Mouse (Mus musculus): Measurements from ENCODE around the gene Aox2. TPM values are rescaled to one million over a fixed set of nuclear protein-coding genes. Genes with fewer than 3 reads are reported as not detected.

Aox2 gene
- total and polyA plus RNA-seq, 3 experiments = 0.04 to 0.08 TPM; not detected in 1

- Histone ChIP-seq H3K36me3 (ENCODE audit: control insufficient read depth in 1 of 2, insufficient read depth in 2 of 2, low read length in 2 of 2) (peaks cover 0 to 32% of the 10 kb centered on the region in 2 experiments; a peak in 2 of 4 replicates), H3K9me3 (replicated peaks; ENCODE audit: insufficient read depth, low read length) (no peaks in the 10 kb centered on the region), H3K79me2 (ENCODE audit: control insufficient read depth, insufficient read depth, low read length, poor library complexity) (no peaks in the 10 kb centered on the region), H3K27me3 (ENCODE audit: control insufficient read depth in 1 of 2, insufficient read depth in 2 of 2, low read length in 2 of 2) (no peaks in the 10 kb centered on the region), H3K4me1 (ENCODE audit: control insufficient read depth in 1 of 2, insufficient read depth in 2 of 2, low read length in 2 of 2) (no peaks in the 10 kb centered on the region), H3K9ac (ENCODE audit: control insufficient read depth, low read depth, low read length, poor library complexity, severe bottlenecking) (no peak overlapping the region), H3K27ac (ENCODE audit: control insufficient read depth, low read depth, low read length) (no peak overlapping the region), H3K4me3 (ENCODE audit: control insufficient read depth in 1 of 2, insufficient read depth in 1 of 2, low read depth in 2 of 2, low read length in 2 of 2) (no peak overlapping the region)
- TF ChIP-seq UBTF (IDR thresholded peaks at IDR 0.05; ENCODE audit: borderline replicate concordance, insufficient read depth, low read depth, low read length) (no peak), ZNF384 (IDR thresholded peaks at IDR 0.05; ENCODE audit: low read depth, low read length) (no peak), NELFE (IDR thresholded peaks at IDR 0.05; ENCODE audit: low read depth, low read length) (no peak), CHD1 (IDR thresholded peaks at IDR 0.05; ENCODE audit: low read depth, low read length) (no peak), NRF1 (IDR thresholded peaks at IDR 0.05; ENCODE audit: insufficient read depth, low read depth, low read length, poor library complexity, severe bottlenecking) (no peak), MYB (IDR thresholded peaks at IDR 0.05; ENCODE audit: low read depth, low read length) (no peak), ETS1 (IDR thresholded peaks at IDR 0.05; ENCODE audit: low read depth, low read length) (no peak), TAL1 (IDR thresholded peaks at IDR 0.05; ENCODE audit: low read length) (no peak), ZMIZ1 (IDR thresholded peaks at IDR 0.05; ENCODE audit: low read depth, low read length) (no peak), RAD21 (IDR thresholded peaks at IDR 0.05; ENCODE audit: low read depth, low read length) (no peak)
- no peak for DNase-seq (ENCODE audit: low read depth, low spot score)
Measured at GRCm38 (mm10) chr1:58410198-58410588, 132.1 kb downstream of the Aox2 start.

DNA sequence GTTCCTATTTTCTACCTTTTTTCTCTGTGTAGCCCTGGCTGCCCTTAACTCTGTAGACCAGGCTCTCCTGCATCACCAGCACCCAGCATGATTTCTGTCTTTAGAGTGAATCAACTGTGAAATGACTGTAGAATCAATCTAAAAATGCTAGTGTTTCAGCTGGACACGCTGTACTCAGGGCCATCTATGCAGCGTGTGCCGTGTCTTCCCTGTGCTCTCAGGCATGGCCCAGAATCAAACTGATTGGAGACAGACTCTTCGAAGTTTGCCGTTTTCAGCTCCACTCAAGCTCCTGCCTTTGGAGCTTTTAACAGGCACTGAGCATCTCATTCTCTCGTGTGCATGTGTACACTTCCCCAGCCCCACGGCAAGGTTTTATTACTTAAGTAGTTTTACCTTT lies 132.7 kb downstream of the Aox2 start:
- Histone ChIP-seq H3K27ac (ENCODE audit: control insufficient read depth, low read depth, low read length) (no peak overlapping the region), H3K4me3 (ENCODE audit: control insufficient read depth in 1 of 2, insufficient read depth in 1 of 2, low read depth in 2 of 2, low read length in 2 of 2) (no peak overlapping the region)

DNA sequence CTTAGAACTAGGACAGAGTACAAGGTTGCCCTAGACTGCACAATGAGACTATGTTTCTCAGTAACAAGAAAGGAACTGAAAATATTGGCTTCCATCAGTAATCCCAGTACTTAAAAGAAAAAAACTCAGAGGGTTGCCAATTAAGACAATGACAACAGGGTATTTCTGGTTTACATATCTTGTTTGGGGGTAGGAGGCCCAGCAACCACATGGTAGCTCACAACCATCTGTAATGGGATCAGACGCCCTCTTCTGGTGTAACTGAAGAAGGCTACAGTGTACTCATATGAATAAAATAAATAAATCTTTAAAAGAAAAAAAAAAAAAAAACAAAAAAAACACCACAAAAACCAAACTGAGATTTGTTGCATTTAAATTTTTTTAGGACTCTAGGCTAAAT lies 137.3 kb downstream of the Aox2 start:
- Histone ChIP-seq H3K36me3 (ENCODE audit: control insufficient read depth in 1 of 2, insufficient read depth in 2 of 2, low read length in 2 of 2) (peaks cover 8 to 70% of the 10 kb centered on the region in 2 experiments), H3K79me2 (ENCODE audit: control insufficient read depth, insufficient read depth, low read length, poor library complexity) (peaks cover 8% of the 10 kb centered on the region; the same call in 1 of the 2 replicates), H3K4me1 (ENCODE audit: control insufficient read depth in 1 of 2, insufficient read depth in 2 of 2, low read length in 2 of 2) (no peaks in the 10 kb centered on the region), H3K9me3 (replicated peaks; ENCODE audit: insufficient read depth, low read length) (no peaks in the 10 kb centered on the region), H3K4me3 (ENCODE audit: control insufficient read depth in 1 of 2, insufficient read depth in 1 of 2, low read depth in 2 of 2, low read length in 2 of 2) (no peak overlapping the region), H3K27me3 (ENCODE audit: control insufficient read depth in 1 of 2, insufficient read depth in 2 of 2, low read length in 2 of 2) (no peaks in the 10 kb centered on the region), H3K27ac (ENCODE audit: control insufficient read depth, low read depth, low read length) (no peak overlapping the region), H3K9ac (ENCODE audit: control insufficient read depth, low read depth, low read length, poor library complexity, severe bottlenecking) (no peak overlapping the region)
- no peak for DNase-seq (ENCODE audit: low read depth, low spot score)
- no peak for TF ChIP-seq BHLHE40 (IDR thresholded peaks at IDR 0.05; ENCODE audit: borderline replicate concordance, low read depth, low read length)
- TF ChIP-seq CTCF (IDR thresholded peaks at IDR 0.05 in 2 of 3, conservative IDR thresholded peaks at IDR 0.05 in 1 of 3; ENCODE audit: control insufficient read depth in 1 of 3, insufficient read depth in 1 of 3, low read depth in 2 of 3, low read length in 3 of 3, poor library complexity in 1 of 3, severe bottlenecking in 1 of 3) = no peak
- no peak for TF ChIP-seq ZKSCAN1 (IDR thresholded peaks at IDR 0.05; ENCODE audit: low read depth, low read length)
- TF ChIP-seq ZNF384 (IDR thresholded peaks at IDR 0.05; ENCODE audit: low read depth, low read length) = no peak
- TF ChIP-seq NRF1 (IDR thresholded peaks at IDR 0.05; ENCODE audit: insufficient read depth, low read depth, low read length, poor library complexity, severe bottlenecking) = no peak
- TF ChIP-seq GATA1 (IDR thresholded peaks at IDR 0.05; ENCODE audit: low read depth, low read length) = no peak
- TF ChIP-seq MEF2A (IDR thresholded peaks at IDR 0.05; ENCODE audit: extremely low read depth, insufficient replicate concordance, low read depth, low read length, poor library complexity, severe bottlenecking) = no peak
- TF ChIP-seq EP300 (IDR thresholded peaks at IDR 0.05; ENCODE audit: low read depth in 1 of 2, low read length in 2 of 2) = no peak
- no peak for TF ChIP-seq TAL1 (IDR thresholded peaks at IDR 0.05; ENCODE audit: low read length)
- no peak for TF ChIP-seq ZMIZ1 (IDR thresholded peaks at IDR 0.05; ENCODE audit: low read depth, low read length)

More for the DNA sequence above, 132.7 kb downstream of the Aox2 start:
- Histone ChIP-seq H3K79me2 (ENCODE audit: control insufficient read depth, insufficient read depth, low read length, poor library complexity) (no peaks in the 10 kb centered on the region), H3K36me3 (ENCODE audit: control insufficient read depth in 1 of 2, insufficient read depth in 2 of 2, low read length in 2 of 2) (peaks cover 0 to 35% of the 10 kb centered on the region in 2 experiments; a peak in 3 of 4 replicates), H3K4me1 (ENCODE audit: control insufficient read depth in 1 of 2, insufficient read depth in 2 of 2, low read length in 2 of 2) (no peaks in the 10 kb centered on the region), H3K27me3 (ENCODE audit: control insufficient read depth in 1 of 2, insufficient read depth in 2 of 2, low read length in 2 of 2) (no peaks in the 10 kb centered on the region), H3K9ac (ENCODE audit: control insufficient read depth, low read depth, low read length, poor library complexity, severe bottlenecking) (no peak overlapping the region), H3K9me3 (replicated peaks; ENCODE audit: insufficient read depth, low read length) (no peaks in the 10 kb centered on the region)
- TF ChIP-seq POLR2AphosphoS2 (IDR thresholded peaks at IDR 0.05; ENCODE audit: low read length) (no peak), GATA1 (IDR thresholded peaks at IDR 0.05; ENCODE audit: low read depth, low read length) (no peak), JUND (IDR thresholded peaks at IDR 0.05; ENCODE audit: low read depth, low read length) (no peak), ETS1 (IDR thresholded peaks at IDR 0.05; ENCODE audit: low read depth, low read length) (no peak), CHD2 (IDR thresholded peaks at IDR 0.05; ENCODE audit: low read length) (no peak), ZKSCAN1 (IDR thresholded peaks at IDR 0.05; ENCODE audit: low read depth, low read length) (no peak), EP300 (IDR thresholded peaks at IDR 0.05; ENCODE audit: low read depth in 1 of 2, low read length in 2 of 2) (no peak), POLR2A (IDR thresholded peaks at IDR 0.05; ENCODE audit: control insufficient read depth in 1 of 2, insufficient read depth in 1 of 2, low read depth in 1 of 2, low read length in 2 of 2, poor library complexity in 1 of 2) (no peak), POLR2AphosphoS5 (IDR thresholded peaks at IDR 0.05; ENCODE audit: borderline replicate concordance, low read depth, low read length) (no peak), SMC3 (IDR thresholded peaks at IDR 0.05; ENCODE audit: low read depth, low read length) (no peak)
- no peak for DNase-seq (ENCODE audit: low read depth, low spot score)

Measured in MEL (cell line).